Mouse (Mus musculus) stomach, embryonic 14.5 days (tissue): ENCODE results near the gene Elfn2. TPM values are rescaled to one million over a fixed set of nuclear protein-coding genes. Genes with fewer than 3 reads are reported as not detected.

Experiments
- ATAC-seq: fragments of 200-750 bp; cut with Nextera tagmentation; 2 replicates; pipeline ENCODE4 v1.8.0; 2017; ENCODE audit warnings: low read depth, moderate TSS enrichment; ENCODE audit not compliant: insufficient number of reproducible peaks, insufficient read depth, low FRiP score
- H3K27ac ChIP-seq: fragments of 300-500 bp; sonication (generic); 2 replicates; pipeline ENCODE4 v1.5.1; 2014; ENCODE audit warnings: mild to moderate bottlenecking, low read length, moderate library complexity, mixed read lengths
- H3K27me3 ChIP-seq: fragments of 300-500 bp; sonication (generic); 2 replicates; pipeline ENCODE4 v1.6.1; 2014; ENCODE audit warnings: low read length, control low read depth, mixed read lengths; ENCODE audit not compliant: control insufficient read depth, insufficient read depth
- H3K36me3 ChIP-seq: fragments of 300-500 bp; sonication (generic); 2 replicates; pipeline ENCODE4 v1.6.1; 2014; ENCODE audit warnings: mild to moderate bottlenecking, control low read depth, low read length, moderate library complexity, mixed read lengths; ENCODE audit not compliant: control insufficient read depth, insufficient read depth
- H3K4me1 ChIP-seq: fragments of 300-500 bp; sonication (generic); 2 replicates; pipeline ENCODE4 v1.6.1; 2014; ENCODE audit warnings: low read length, control low read depth, mixed read lengths; ENCODE audit not compliant: control insufficient read depth, insufficient read depth
- H3K4me2 ChIP-seq: fragments of 300-500 bp; sonication (generic); replicated peaks from 2 replicates; pipeline ENCODE4 v1.6.1; 2014; ENCODE audit warnings: low read depth, low read length, control low read depth
- H3K4me3 ChIP-seq: fragments of 300-500 bp; sonication (generic); 2 replicates; pipeline ENCODE4 v1.5.1; 2014; ENCODE audit warnings: low read depth, low read length, control low read depth
- H3K9ac ChIP-seq: fragments of 300-500 bp; sonication (generic); replicated peaks from 2 replicates; pipeline ENCODE4 v1.6.1; 2014; ENCODE audit warnings: low read depth, mild to moderate bottlenecking, control low read depth, low read length, moderate library complexity, mixed read lengths
- H3K9me3 ChIP-seq: fragments of 300-500 bp; sonication (generic); 2 replicates; pipeline ENCODE4 v1.6.1; 2016; ENCODE audit warnings: low read depth, low read length, control low read depth; ENCODE audit not compliant: control insufficient read depth
- WGBS: fragments of 180-500 bp; shearing (Covaris S2); extraction: QIAGEN DNeasy Blood & Tissue Kit; methylation state at CpG from one replicate; pipeline ENCODE4 v1.1.7; 2014; 5-methylcytosine and 5-hydroxymethylcytosine counted together
- polyA plus RNA-seq: library from polyadenylated mRNA; unstranded; fragments of >200 nt; fragmentation: Nextera tagmentation; extraction: Ambion mirVana; gene quantifications from 2 replicates; pipeline ENCODE4 v1.2.1, GENCODE M21; 2014

Gene Elfn2
- polyA plus RNA-seq, 1 experiment from 2014 or later = not detected

DNA sequence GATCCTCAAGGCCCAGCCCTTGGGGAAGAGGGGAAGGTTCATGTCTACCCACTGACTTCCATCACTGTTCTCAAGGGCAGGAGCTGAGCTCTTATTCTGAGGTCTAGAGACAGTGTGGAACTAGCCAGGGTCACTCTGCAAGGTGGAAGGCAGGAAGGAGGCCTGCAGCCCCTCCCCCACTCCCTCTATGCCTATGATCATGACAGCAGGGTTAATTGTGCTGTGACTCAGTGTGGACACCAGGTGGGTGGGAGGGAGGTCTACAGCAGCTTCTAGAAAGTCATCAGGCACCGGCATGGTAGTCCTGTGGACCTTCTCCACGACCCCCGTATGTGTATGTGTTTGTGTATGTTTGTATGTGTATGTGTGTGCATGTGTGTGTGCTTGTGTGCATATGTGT lies 14.6 kb downstream of the Elfn2 start:
- H3K4me1 ChIP-seq = no peaks in the 10 kb centered on the region
- no peak overlapping the region for H3K27ac ChIP-seq
- H3K27me3 ChIP-seq = no peaks in the 10 kb centered on the region
- H3K4me2 ChIP-seq = no peak overlapping the region
- ATAC-seq = no peak
- H3K9me3 ChIP-seq = no peaks in the 10 kb centered on the region
- no peak overlapping the region for H3K4me3 ChIP-seq
- WGBS = 80% methylated on average over 3 of the region's 3 CpGs
- no peaks in the 10 kb centered on the region for H3K36me3 ChIP-seq
- H3K9ac ChIP-seq = no peak overlapping the region

DNA sequence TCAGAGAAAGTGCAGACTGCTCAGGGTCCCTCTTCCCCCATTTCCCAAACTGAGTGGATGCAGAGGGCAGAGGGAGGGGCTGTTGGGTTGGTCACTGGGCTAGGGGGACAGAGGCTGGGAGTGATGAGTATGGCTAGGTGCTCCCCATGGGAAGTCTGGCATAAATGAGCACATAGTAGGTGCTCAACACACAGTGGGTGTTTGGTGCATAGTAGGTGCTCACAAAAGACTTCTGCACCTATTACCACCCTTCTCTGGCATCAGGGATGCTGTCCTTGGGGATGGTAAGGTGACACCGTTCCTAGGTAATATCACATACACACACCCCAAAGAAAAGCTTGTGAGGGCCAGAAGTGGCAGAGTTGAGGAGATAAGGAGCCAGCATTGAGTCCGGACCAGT lies 18.2 kb downstream of the Elfn2 start:
- H3K4me2 ChIP-seq = no peak overlapping the region
- no peaks in the 10 kb centered on the region for H3K9me3 ChIP-seq
- WGBS = 62% methylated on average over 2 of the region's 2 CpGs
- H3K27ac ChIP-seq = no peak overlapping the region
- ATAC-seq = no peak
- no peak overlapping the region for H3K4me3 ChIP-seq
- H3K27me3 ChIP-seq = no peaks in the 10 kb centered on the region
- H3K4me1 ChIP-seq = no peaks in the 10 kb centered on the region
- H3K36me3 ChIP-seq = no peaks in the 10 kb centered on the region
- H3K9ac ChIP-seq = no peak overlapping the region

DNA sequence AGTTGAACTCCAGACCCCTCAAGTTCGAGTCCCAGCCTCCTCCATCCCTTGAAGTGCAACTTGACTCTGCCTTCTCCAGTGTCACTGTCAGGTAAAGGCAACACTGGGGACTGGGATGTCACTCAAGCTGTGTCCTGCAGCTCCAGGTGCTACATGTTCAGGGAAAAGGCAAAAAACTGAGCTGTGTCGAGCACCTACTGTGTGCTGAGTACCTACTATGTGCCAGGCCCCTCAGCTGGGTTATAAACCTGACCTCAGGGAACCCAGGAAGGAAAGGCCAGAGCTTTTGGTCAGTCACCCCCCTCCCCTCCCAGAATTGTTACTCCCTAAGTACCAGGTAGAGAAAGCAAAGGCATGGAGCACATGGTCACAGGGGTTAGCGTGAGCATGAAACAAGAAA lies 19.1 kb downstream of the Elfn2 start:
- Histone ChIP-seq H3K4me1 (no peaks in the 10 kb centered on the region), H3K9me3 (no peaks in the 10 kb centered on the region), H3K27me3 (no peaks in the 10 kb centered on the region), H3K9ac (no peak overlapping the region), H3K27ac (no peak overlapping the region), H3K36me3 (no peaks in the 10 kb centered on the region), H3K4me3 (no peak overlapping the region), H3K4me2 (no peak overlapping the region)
- WGBS = 60% methylated on average over 3 of the region's 3 CpGs
- ATAC-seq = no peak

DNA sequence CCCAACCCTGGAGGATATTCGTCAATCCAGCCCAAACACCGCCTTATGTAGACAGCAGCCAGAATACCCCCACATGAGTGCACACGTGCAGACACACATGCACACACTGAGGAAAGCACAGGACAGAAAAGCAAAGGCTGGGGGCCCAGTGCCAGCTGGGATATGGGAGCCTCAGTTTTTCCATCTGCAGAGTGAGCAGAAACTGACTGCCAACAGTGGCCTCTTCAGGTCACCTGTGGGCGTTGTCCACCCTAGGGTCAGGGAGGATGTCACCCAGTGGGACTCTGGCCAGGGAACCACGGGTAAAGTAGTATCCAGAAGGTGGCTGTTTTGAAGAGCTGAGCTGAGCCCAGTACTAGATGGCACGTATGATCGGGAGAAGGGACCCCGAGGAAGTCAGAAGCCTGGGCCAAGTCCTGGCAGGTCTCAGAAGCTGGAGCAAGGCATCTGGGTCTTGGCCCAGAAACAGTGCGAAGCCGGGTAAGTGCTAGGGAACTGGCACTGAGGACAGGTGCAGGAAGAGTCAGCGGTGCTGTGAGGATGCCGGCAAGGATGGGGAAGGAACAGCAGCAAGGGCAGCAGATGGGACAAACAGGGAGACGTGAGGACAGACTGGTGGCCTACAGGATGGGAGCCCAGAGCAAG lies 20.0 kb downstream of the Elfn2 start:
- no peak for ATAC-seq

DNA sequence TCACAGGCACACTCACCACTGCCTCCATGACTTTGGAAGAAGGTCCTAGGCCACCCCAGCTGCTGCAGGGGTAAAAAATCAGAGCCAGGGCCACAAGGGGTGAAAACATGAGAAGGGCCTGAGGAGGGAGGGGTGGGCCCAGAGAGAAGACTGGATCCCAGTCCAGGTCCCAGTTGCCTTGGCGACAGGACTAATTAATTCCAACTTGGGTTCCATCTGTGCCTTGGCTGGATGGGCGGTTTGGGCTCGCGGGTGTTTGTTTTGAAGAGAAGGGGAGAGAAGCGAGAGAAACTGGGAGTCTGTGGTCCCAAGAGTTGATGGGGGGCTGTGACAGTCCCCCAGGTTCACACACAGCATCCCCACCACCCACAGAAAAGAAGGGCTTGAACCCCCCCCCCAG lies 20.5 kb downstream of the Elfn2 start:
- no peak for ATAC-seq
- Histone ChIP-seq H3K27ac (no peak overlapping the region), H3K4me1 (no peaks in the 10 kb centered on the region), H3K4me2 (no peak overlapping the region), H3K9ac (no peak overlapping the region), H3K36me3 (no peaks in the 10 kb centered on the region), H3K4me3 (no peak overlapping the region), H3K27me3 (no peaks in the 10 kb centered on the region), H3K9me3 (no peaks in the 10 kb centered on the region)
- 50% methylated on average over 5 of the region's 5 CpGs for WGBS

More for the DNA sequence above, 20.0 kb downstream of the Elfn2 start:
- H3K36me3 ChIP-seq = no peaks in the 10 kb centered on the region
- no peaks in the 10 kb centered on the region for H3K4me1 ChIP-seq
- no peaks in the 10 kb centered on the region for H3K9me3 ChIP-seq
- H3K4me2 ChIP-seq = no peak overlapping the region
- no peaks in the 10 kb centered on the region for H3K27me3 ChIP-seq
- H3K4me3 ChIP-seq = no peak overlapping the region
- WGBS = 79% methylated on average over 13 of the region's 13 CpGs
- H3K9ac ChIP-seq = no peak overlapping the region
- no peak overlapping the region for H3K27ac ChIP-seq

DNA sequence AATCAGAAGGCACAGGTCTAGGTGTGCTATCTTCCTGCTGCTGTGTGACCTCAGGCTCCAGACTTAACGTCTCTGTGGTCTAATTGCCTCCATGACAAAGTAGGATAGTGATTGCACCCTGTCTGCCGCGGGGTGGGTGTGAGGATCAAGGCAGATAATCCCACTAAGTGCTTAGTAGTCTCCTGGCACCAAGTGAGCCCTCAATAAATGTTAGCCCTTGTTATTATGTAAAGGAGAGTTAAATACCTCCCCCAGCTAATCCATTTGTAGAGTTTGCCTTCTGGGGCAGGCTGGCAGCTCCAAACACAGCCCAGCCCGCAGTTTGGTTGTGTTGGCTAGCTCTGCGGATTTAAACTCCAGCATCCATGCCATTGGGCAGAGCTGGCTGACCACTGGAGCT lies 22.8 kb downstream of the Elfn2 start:
- ATAC-seq = no peak
- H3K27me3 ChIP-seq = no peaks in the 10 kb centered on the region
- no peaks in the 10 kb centered on the region for H3K4me1 ChIP-seq
- no peak overlapping the region for H3K27ac ChIP-seq
- no peak overlapping the region for H3K4me3 ChIP-seq
- no peaks in the 10 kb centered on the region for H3K36me3 ChIP-seq
- H3K9ac ChIP-seq = no peak overlapping the region
- WGBS = 20% methylated on average over 5 of the region's 5 CpGs
- H3K9me3 ChIP-seq = no peaks in the 10 kb centered on the region
- H3K4me2 ChIP-seq = no peak overlapping the region

DNA sequence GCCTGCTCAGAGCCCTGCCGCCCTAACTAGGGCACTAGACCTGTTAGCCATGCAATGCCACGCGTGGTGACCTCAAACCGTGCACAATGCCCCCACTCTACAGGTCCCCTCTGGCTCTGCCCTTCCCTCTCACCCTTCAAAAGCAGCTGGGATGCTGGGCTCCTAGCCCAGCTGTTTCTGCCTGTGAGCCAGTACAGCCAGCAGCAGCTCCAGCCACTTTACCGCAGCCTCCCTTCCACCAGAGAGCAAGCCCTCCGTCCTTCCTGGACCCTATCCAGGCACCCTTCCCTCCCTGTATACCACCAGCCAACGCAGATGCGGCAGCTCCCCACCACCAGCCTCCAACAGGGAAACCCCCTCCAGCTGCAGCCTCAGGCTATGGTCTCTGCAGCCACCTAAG lies 26.1 kb downstream of the Elfn2 start:
- no peaks in the 10 kb centered on the region for H3K36me3 ChIP-seq
- WGBS = 51% methylated on average over 8 of the region's 8 CpGs

DNA sequence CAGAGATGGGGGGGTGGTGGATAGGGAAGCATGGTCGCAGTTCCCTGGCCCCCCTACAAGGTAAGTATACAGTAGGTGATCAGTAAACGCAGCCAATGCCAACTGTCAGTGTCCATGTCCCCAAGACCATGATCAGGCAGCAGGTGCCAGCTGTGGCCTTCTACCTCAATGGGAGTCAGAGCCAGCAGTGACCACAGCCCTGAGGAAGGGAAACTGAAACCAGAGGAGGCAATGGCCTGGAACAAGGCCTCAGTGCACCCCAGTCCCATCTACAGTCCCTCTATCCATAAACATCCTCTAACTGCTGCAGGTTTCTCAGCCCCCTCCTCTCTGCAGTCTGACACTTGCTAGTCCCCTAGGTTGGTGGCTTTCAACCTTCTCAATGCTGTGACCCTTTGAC lies 27.9 kb downstream of the Elfn2 start:
- Histone ChIP-seq H3K9ac (no peak overlapping the region), H3K36me3 (no peaks in the 10 kb centered on the region), H3K4me1 (no peaks in the 10 kb centered on the region), H3K27ac (no peak overlapping the region), H3K4me3 (no peak overlapping the region), H3K4me2 (no peak overlapping the region), H3K27me3 (no peaks in the 10 kb centered on the region), H3K9me3 (no peaks in the 10 kb centered on the region)
- 92% methylated on average over 2 of the region's 2 CpGs for WGBS
- ATAC-seq = no peak

More for the DNA sequence above, 26.1 kb downstream of the Elfn2 start:
- ATAC-seq = no peak
- Histone ChIP-seq H3K4me3 (no peak overlapping the region), H3K9ac (no peak overlapping the region), H3K9me3 (no peaks in the 10 kb centered on the region), H3K4me2 (no peak overlapping the region), H3K4me1 (no peaks in the 10 kb centered on the region), H3K27ac (no peak overlapping the region), H3K27me3 (no peaks in the 10 kb centered on the region)

DNA sequence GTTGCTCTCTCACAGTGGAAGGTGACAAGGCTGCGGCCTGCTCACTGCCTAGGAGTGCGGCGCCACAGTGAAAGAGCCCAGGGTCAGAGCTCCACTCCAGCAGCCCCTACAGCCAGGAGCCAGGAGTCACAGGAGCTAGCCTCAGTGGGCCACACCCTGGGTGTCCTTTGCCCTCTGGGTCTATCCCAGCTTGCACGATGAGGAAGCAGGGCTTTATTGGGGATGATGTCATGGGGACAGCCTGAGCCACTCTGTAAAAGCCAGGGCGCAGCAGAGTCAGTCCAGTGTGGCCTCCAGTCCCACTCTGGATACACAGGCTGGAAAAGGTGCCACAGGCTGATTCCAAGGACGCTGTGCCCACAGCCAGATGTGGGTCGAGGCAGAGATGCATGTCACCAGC lies 31.7 kb downstream of the Elfn2 start:
- Histone ChIP-seq H3K36me3 (no peaks in the 10 kb centered on the region), H3K4me3 (no peak overlapping the region), H3K9ac (no peak overlapping the region), H3K9me3 (no peaks in the 10 kb centered on the region), H3K27me3 (no peaks in the 10 kb centered on the region), H3K4me2 (no peak overlapping the region), H3K27ac (no peak overlapping the region), H3K4me1 (no peaks in the 10 kb centered on the region)
- no peak for ATAC-seq
- WGBS = 80% methylated on average over 7 of the region's 7 CpGs
